Mouse (Mus musculus): Measurements from ENCODE around the gene Olfr1177-ps. TPM values are rescaled to one million over a fixed set of nuclear protein-coding genes. Genes with fewer than 3 reads are reported as not detected.

Gene Olfr1177-ps
- polyA plus RNA-seq (2012; ENCODE audit: insufficient read depth, insufficient read length, missing spikeins): not detected in 2 replicates

DNA sequence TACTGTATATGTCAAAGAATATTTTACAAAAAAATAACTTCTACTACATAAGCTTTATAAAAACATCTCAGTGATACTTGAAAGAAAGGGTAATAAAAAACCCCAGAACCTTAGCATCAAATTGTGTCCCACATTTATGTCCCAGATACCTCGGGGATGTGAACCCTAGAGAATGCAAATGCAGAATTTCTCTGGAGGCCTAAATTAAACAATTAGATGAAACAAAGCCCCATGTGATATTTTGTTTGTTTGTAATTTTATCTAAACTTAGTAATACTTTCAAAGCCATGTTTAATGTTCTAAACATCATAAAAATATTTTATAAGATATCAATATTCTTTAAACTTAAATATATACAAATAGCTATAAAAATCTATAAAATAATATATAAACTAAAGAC, at the start of gene Olfr1177-ps:
Gene Olfr1177-ps (minus strand): TSS at position 101 of the 400 bp plus-strand sequence.
- H3K27ac ChIP-seq (replicated peaks; ENCODE audit: low read depth, low read length): no peak within 1 kb of the TSS
- H3K4me1 ChIP-seq (ENCODE audit: control insufficient read depth, insufficient read depth, insufficient read length, low read length): no peaks in the 10 kb centered on the region
- H3K4me3 ChIP-seq (ENCODE audit: insufficient read depth, low read depth, low read length): no peak within 1 kb of the TSS

DNA sequence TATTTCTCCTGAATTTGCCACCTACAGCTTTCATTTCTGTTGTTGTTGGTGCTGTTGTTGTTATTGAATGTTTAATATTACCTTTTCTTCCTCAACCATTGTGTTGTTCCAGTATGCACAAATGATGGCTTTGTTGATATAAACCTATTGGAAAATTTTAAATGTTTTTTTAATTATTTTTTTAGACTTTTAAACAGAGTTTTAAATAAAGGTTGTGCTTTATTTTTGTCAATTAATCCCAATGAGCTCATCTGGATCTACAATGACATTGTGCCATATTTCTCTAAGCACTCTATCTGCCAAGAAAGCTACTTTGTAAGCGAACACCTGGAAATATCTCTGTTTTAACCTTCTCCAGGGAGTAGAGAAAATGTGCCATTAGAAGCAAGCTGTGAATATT, 40.5 kb upstream of the Olfr1177-ps start, which contains the start of gene Olfr1178:
Gene Olfr1178 (plus strand): TSS at position 301 of the 400 bp plus-strand sequence.
- Histone ChIP-seq H3K27ac (replicated peaks; ENCODE audit: low read depth, low read length) (no peak within 1 kb of the TSS), H3K4me3 (ENCODE audit: insufficient read depth, low read depth, low read length) (no peak within 1 kb of the TSS), H3K4me1 (ENCODE audit: control insufficient read depth, insufficient read depth, insufficient read length, low read length) (no peaks in the 10 kb centered on the region)

DNA sequence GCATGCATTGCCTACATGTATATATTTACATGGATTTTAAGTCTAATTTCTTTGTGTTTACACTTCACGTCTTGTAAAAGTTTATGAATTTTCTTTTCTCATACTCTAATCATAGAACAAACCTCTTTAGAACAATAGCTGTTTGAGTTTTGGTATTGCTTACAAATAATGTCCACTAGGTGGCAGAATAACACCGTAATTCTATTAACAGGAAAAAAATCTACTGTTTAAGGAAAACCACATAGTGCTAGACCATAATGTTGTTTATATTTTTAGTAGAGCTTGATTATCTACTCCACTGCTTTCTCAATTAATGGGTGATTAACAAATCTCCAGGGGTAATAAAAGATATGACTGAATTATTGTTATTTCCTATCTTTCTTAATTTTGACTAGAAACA, 10.0 kb upstream of the Olfr1177-ps start:
- Histone ChIP-seq H3K27ac (replicated peaks; ENCODE audit: low read depth, low read length) (no peak overlapping the region), H3K4me1 (ENCODE audit: control insufficient read depth, insufficient read depth, insufficient read length, low read length) (no peaks in the 10 kb centered on the region)

DNA sequence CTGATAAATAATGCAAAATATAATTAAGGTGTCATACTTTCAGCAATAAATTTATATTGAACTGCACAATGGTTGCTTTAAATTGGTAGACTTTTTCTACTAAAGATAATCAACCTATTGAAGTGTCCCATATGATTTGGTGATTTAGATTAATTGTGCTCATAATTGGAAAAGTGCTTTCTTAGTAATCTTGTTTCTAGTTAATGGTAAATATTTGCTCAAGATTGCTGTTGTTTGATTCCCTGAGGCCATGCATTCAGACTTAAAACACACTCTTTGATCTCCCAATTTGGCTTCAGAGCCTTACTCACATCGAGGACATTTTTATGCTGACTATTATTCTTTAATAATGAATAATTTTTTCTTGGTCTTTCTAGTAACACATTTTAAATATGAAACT, 9.9 kb downstream of the Olfr1177-ps start, which contains the start of gene Olfr1176:
Gene Olfr1176 (plus strand): TSS at position 301 of the 400 bp plus-strand sequence.
- Histone ChIP-seq H3K4me1 (ENCODE audit: control insufficient read depth, insufficient read depth, insufficient read length, low read length) (no peaks in the 10 kb centered on the region), H3K4me3 (ENCODE audit: insufficient read depth, low read depth, low read length) (no peak within 1 kb of the TSS), H3K27ac (replicated peaks; ENCODE audit: low read depth, low read length) (no peak within 1 kb of the TSS)

More for the DNA sequence above, 10.0 kb upstream of the Olfr1177-ps start:
- no peak overlapping the region for H3K4me3 ChIP-seq (ENCODE audit: insufficient read depth, low read depth, low read length)

DNA sequence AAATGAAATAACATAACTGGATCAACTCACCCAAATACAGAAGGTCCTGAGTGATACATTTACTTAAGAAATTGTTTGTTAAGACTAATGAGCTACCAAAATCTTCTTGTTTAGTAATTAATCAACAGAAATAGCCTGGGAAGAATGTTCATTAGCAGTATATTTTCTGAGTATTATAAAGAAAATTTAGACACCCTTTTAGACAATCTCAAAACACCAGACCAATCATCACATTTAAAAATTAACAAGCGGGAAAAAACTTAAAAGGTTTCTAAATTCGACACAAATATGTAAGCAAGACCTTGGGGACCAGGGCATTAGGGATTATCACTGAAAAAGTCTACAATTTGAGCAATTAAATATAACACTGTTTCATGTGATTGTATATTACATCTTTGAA, 19.2 kb downstream of the Olfr1177-ps start, which contains the start of gene Olfr1175-ps:
Gene Olfr1175-ps (minus strand): TSS at position 101 of the 400 bp plus-strand sequence.
- Histone ChIP-seq H3K27ac (replicated peaks; ENCODE audit: low read depth, low read length) (no peak within 1 kb of the TSS), H3K4me1 (ENCODE audit: control insufficient read depth, insufficient read depth, insufficient read length, low read length) (no peaks in the 10 kb centered on the region)

DNA sequence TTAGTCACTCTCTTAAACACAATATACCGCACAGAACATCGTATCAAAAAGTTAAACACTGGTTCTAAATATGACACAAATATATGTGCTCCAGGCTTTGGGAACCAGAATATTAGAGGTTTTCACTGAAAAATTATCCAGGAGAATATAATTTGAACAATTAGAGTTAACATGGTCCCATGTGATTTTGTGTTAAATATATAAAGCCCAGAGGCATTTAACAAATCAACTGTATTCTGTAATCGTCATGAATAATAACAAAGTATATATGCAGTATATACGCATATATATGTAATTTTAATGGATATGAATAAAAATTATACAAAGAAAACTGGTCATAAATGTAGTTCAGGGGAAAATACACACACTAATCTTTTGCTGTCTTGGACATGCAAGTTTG, 31.3 kb downstream of the Olfr1177-ps start, which contains the start of gene Olfr1174-ps:
Gene Olfr1174-ps (minus strand): TSS at position 101 of the 400 bp plus-strand sequence.
- Histone ChIP-seq H3K4me1 (ENCODE audit: control insufficient read depth, insufficient read depth, insufficient read length, low read length) (no peaks in the 10 kb centered on the region), H3K4me3 (ENCODE audit: insufficient read depth, low read depth, low read length) (no peak within 1 kb of the TSS), H3K27ac (replicated peaks; ENCODE audit: low read depth, low read length) (no peak within 1 kb of the TSS)

More for the DNA sequence above, 19.2 kb downstream of the Olfr1177-ps start, which contains the start of gene Olfr1175-ps:
- H3K4me3 ChIP-seq (ENCODE audit: insufficient read depth, low read depth, low read length): no peak within 1 kb of the TSS

Other genes starting within 250 kb of the Olfr1177-ps start
- not detected in 2 replicates for gene Olfr1166, start 218.2 kb downstream of the Olfr1177-ps start, polyA plus RNA-seq (2012; ENCODE audit: insufficient read depth, insufficient read length, missing spikeins)
- not detected in 2 replicates for gene Olfr1167, start 191.3 kb downstream of the Olfr1177-ps start, polyA plus RNA-seq (2012; ENCODE audit: insufficient read depth, insufficient read length, missing spikeins)
- gene Olfr1168, start 164.6 kb downstream of the Olfr1177-ps start, polyA plus RNA-seq (2012; ENCODE audit: insufficient read depth, insufficient read length, missing spikeins): not detected in 2 replicates
- gene Olfr1170, start 118.2 kb downstream of the Olfr1177-ps start, polyA plus RNA-seq (2012; ENCODE audit: insufficient read depth, insufficient read length, missing spikeins): not detected in 2 replicates
- gene Olfr1173, start 66.6 kb downstream of the Olfr1177-ps start, polyA plus RNA-seq (2012; ENCODE audit: insufficient read depth, insufficient read length, missing spikeins): not detected in 2 replicates
- not detected in 2 replicates for gene Olfr1174-ps, start 31.4 kb downstream of the Olfr1177-ps start, polyA plus RNA-seq (2012; ENCODE audit: insufficient read depth, insufficient read length, missing spikeins)
- gene Olfr1175-ps, start 19.3 kb downstream of the Olfr1177-ps start, polyA plus RNA-seq (2012; ENCODE audit: insufficient read depth, insufficient read length, missing spikeins): not detected in 2 replicates
- gene Olfr1176, start 9.8 kb downstream of the Olfr1177-ps start, polyA plus RNA-seq (2012; ENCODE audit: insufficient read depth, insufficient read length, missing spikeins): not detected in 2 replicates
- not detected in 2 replicates for gene Olfr1178, start 40.6 kb upstream of the Olfr1177-ps start, polyA plus RNA-seq (2012; ENCODE audit: insufficient read depth, insufficient read length, missing spikeins)
- not detected in 2 replicates for gene Olfr1179, start 60.0 kb upstream of the Olfr1177-ps start, polyA plus RNA-seq (2012; ENCODE audit: insufficient read depth, insufficient read length, missing spikeins)
- not detected in 2 replicates for gene Olfr1180, start 72.7 kb upstream of the Olfr1177-ps start, polyA plus RNA-seq (2012; ENCODE audit: insufficient read depth, insufficient read length, missing spikeins)
- not detected in 2 replicates for gene Olfr1181, start 79.7 kb upstream of the Olfr1177-ps start, polyA plus RNA-seq (2012; ENCODE audit: insufficient read depth, insufficient read length, missing spikeins)
- not detected in 2 replicates for gene Gm13757, start 102.6 kb upstream of the Olfr1177-ps start, polyA plus RNA-seq (2012; ENCODE audit: insufficient read depth, insufficient read length, missing spikeins)
- not detected in 2 replicates for gene Olfr1183, start 108.4 kb upstream of the Olfr1177-ps start, polyA plus RNA-seq (2012; ENCODE audit: insufficient read depth, insufficient read length, missing spikeins)
- gene Olfr1184, start 137.1 kb upstream of the Olfr1177-ps start, polyA plus RNA-seq (2012; ENCODE audit: insufficient read depth, insufficient read length, missing spikeins): not detected in 2 replicates
- not detected in 2 replicates for gene Olfr1185-ps1, start 146.8 kb upstream of the Olfr1177-ps start, polyA plus RNA-seq (2012; ENCODE audit: insufficient read depth, insufficient read length, missing spikeins)
- gene Olfr1186, start 172.1 kb upstream of the Olfr1177-ps start, polyA plus RNA-seq (2012; ENCODE audit: insufficient read depth, insufficient read length, missing spikeins): not detected in 2 replicates
- not detected in 2 replicates for gene Olfr1188, start 210.4 kb upstream of the Olfr1177-ps start, polyA plus RNA-seq (2012; ENCODE audit: insufficient read depth, insufficient read length, missing spikeins)
- not detected in 2 replicates for gene Olfr1189, start 240.0 kb upstream of the Olfr1177-ps start, polyA plus RNA-seq (2012; ENCODE audit: insufficient read depth, insufficient read length, missing spikeins)